In genomic region chr13:70885006-70885405, GRCm38 (mm10) we compare ENCODE assay signal across 19 mouse cellular contexts. TPM values are rescaled to one million over a fixed set of nuclear protein-coding genes. Genes with fewer than 3 reads are reported as not detected.
A peak's percentile ranks its signal among the peaks of the same experiment; 100 is the strongest.
DNase-seq lines count a peak whose midpoint lies in the region; ATAC-seq and TF ChIP-seq lines count a peak whose summit lies in the region.
"Had no signal": no experiment of that assay in that cellular context is flagged by ENCODE, and none has a peak within 500 bp of the region (broad histone marks: within the 10 kb centered on the region; RNA-seq: fewer than 3 reads in every experiment).

No protein-coding gene starts in this region.

- peaks cover 3% of the 10 kb centered on the region for H3K4me1 ChIP-seq in hindbrain, embryonic 10.5 days (replicated peaks)
- peaks cover 7% of the 10 kb centered on the region for H3K4me1 ChIP-seq in hindbrain, embryonic 16.5 days (ENCODE audit: control insufficient read depth, insufficient read depth, low read depth, low read length)
- H3K4me1 ChIP-seq in cortical plate, adult 2 months (ENCODE audit: control insufficient read depth, insufficient read depth, low read length): peaks cover 3% of the 10 kb centered on the region; the same call in 1 of the 2 replicates
- peaks cover 4% of the 10 kb centered on the region for H3K4me1 ChIP-seq in embryonic facial prominence, embryonic 15.5 days
- H3K4me1 ChIP-seq in heart, postnatal 0 days (ENCODE audit: control insufficient read depth, insufficient read depth): peaks cover 26% of the 10 kb centered on the region
- H3K4me1 ChIP-seq: midbrain, embryonic 10.5 days had no signal

- TF ChIP-seq EP300 in heart, postnatal 0 days (IDR thresholded peaks at IDR 0.05; ENCODE audit: low read depth): no peak

- H3K27me3 ChIP-seq in hindbrain, embryonic 10.5 days (ENCODE audit: insufficient read depth, poor library complexity, severe bottlenecking): no peaks in the 10 kb centered on the region
- no peaks in the 10 kb centered on the region for H3K27me3 ChIP-seq in hindbrain, embryonic 16.5 days (replicated peaks; ENCODE audit: control insufficient read depth, insufficient read depth, low read length)
- H3K27me3 ChIP-seq in embryonic facial prominence, embryonic 15.5 days: no peaks in the 10 kb centered on the region
- H3K27me3 ChIP-seq in heart, postnatal 0 days (ENCODE audit: control insufficient read depth, insufficient read depth, low read length): no peaks in the 10 kb centered on the region
- H3K27me3 ChIP-seq: neural tube, embryonic 13.5 days had no signal

- H3K9me3 ChIP-seq in hindbrain, embryonic 10.5 days: no peaks in the 10 kb centered on the region
- H3K9me3 ChIP-seq in hindbrain, embryonic 16.5 days (ENCODE audit: control insufficient read depth, low read length): no peaks in the 10 kb centered on the region
- H3K9me3 ChIP-seq in embryonic facial prominence, embryonic 15.5 days (replicated peaks): no peaks in the 10 kb centered on the region
- no peaks in the 10 kb centered on the region for H3K9me3 ChIP-seq in heart, postnatal 0 days (replicated peaks; ENCODE audit: control insufficient read depth, low read length)
- H3K9me3 ChIP-seq: forebrain, embryonic 10.5 days; midbrain, embryonic 10.5 days; neural tube, embryonic 13.5 days had no signal

- no peak overlapping the region for H3K4me2 ChIP-seq in hindbrain, embryonic 16.5 days (ENCODE audit: low read length)
- H3K4me2 ChIP-seq in embryonic facial prominence, embryonic 15.5 days (replicated peaks): no peak overlapping the region
- no peak overlapping the region for H3K4me2 ChIP-seq in heart, postnatal 0 days (ENCODE audit: low read depth, low read length)
- H3K4me2 ChIP-seq: liver, embryonic 11.5 days; neural tube, embryonic 13.5 days had no signal

- H3K9ac ChIP-seq in hindbrain, embryonic 16.5 days (ENCODE audit: low read depth, low read length): no peak overlapping the region
- H3K9ac ChIP-seq in embryonic facial prominence, embryonic 15.5 days: no peak overlapping the region
- H3K9ac ChIP-seq in heart, postnatal 0 days (replicated peaks; ENCODE audit: low read depth, low read length): no peak overlapping the region
- H3K9ac ChIP-seq: neural tube, embryonic 13.5 days had no signal

- TF ChIP-seq POLR2A in cortical plate, adult 2 months (IDR thresholded peaks at IDR 0.05; ENCODE audit: extremely low read depth, insufficient read depth, low read length): no peak

- 0 out of 2 replicates have a peak overlapping the region, but pooled peaks have one; percentile 12 for H3K27ac ChIP-seq in hindbrain, embryonic 10.5 days
- no peak overlapping the region for H3K27ac ChIP-seq in hindbrain, embryonic 16.5 days (ENCODE audit: low read depth, low read length)
- peak overlapping the region; percentile 22; the same call in 1 of the 2 replicates for H3K27ac ChIP-seq in cortical plate, adult 2 months (ENCODE audit: insufficient read depth, low read length)
- H3K27ac ChIP-seq in embryonic facial prominence, embryonic 15.5 days (replicated peaks): 0 out of 2 replicates have a peak overlapping the region, but pooled peaks have one; percentile 22
- 0 out of 2 replicates have a peak overlapping the region, but pooled peaks have one; percentile 4 for H3K27ac ChIP-seq in heart, postnatal 0 days (ENCODE audit: low read depth)
- H3K27ac ChIP-seq: forebrain, embryonic 10.5 days; midbrain, embryonic 10.5 days; neural tube, embryonic 13.5 days; stomach, postnatal 0 days had no signal

- TF ChIP-seq CTCF in cortical plate, adult 2 months (IDR thresholded peaks at IDR 0.05; ENCODE audit: extremely low read depth, insufficient read depth, low read length): no peak
- no peak for TF ChIP-seq CTCF in heart, postnatal 0 days (IDR thresholded peaks at IDR 0.05; ENCODE audit: low read depth)

- 91% methylated on average over 2 of the region's 2 CpGs for WGBS in hindbrain, embryonic 10.5 days
- WGBS in hindbrain, embryonic 16.5 days: 94% methylated on average over 2 of the region's 2 CpGs
- 80% methylated on average over 2 of the region's 2 CpGs for WGBS in embryonic facial prominence, embryonic 15.5 days
- WGBS in heart, postnatal 0 days: 77% methylated on average over 2 of the region's 2 CpGs

- H3K4me3 ChIP-seq in hindbrain, embryonic 10.5 days: no peak overlapping the region
- H3K4me3 ChIP-seq in hindbrain, embryonic 16.5 days (ENCODE audit: low read length): no peak overlapping the region
- no peak overlapping the region for H3K4me3 ChIP-seq in cortical plate, adult 2 months (ENCODE audit: insufficient read depth, low read length)
- H3K4me3 ChIP-seq in embryonic facial prominence, embryonic 15.5 days (replicated peaks): no peak overlapping the region
- H3K4me3 ChIP-seq in heart, postnatal 0 days (ENCODE audit: low read depth, low read length): no peak overlapping the region
- H3K4me3 ChIP-seq: forebrain, embryonic 10.5 days; midbrain, embryonic 10.5 days; neural tube, embryonic 13.5 days had no signal

- ATAC-seq in hindbrain, embryonic 16.5 days: no peak
- no peak for ATAC-seq in embryonic facial prominence, embryonic 15.5 days (ENCODE audit: insufficient number of reproducible peaks, low FRiP score, low TSS enrichment, low read depth)
- no peak for ATAC-seq in heart, postnatal 0 days (ENCODE audit: insufficient read depth, low read depth)

- H3K36me3 ChIP-seq in hindbrain, embryonic 10.5 days: no peaks in the 10 kb centered on the region
- no peaks in the 10 kb centered on the region for H3K36me3 ChIP-seq in hindbrain, embryonic 16.5 days (ENCODE audit: control insufficient read depth, insufficient read depth, low read length)
- H3K36me3 ChIP-seq in embryonic facial prominence, embryonic 15.5 days: no peaks in the 10 kb centered on the region
- no peaks in the 10 kb centered on the region for H3K36me3 ChIP-seq in heart, postnatal 0 days (replicated peaks; ENCODE audit: control insufficient read depth, insufficient read depth, low read length)
- H3K36me3 ChIP-seq: forebrain, embryonic 10.5 days; G1E; midbrain, embryonic 10.5 days; neural tube, embryonic 13.5 days had no signal

- DNase-seq in hindbrain, embryonic 10.5 days (ENCODE audit: low spot score): no peak
- no peak for DNase-seq in heart, postnatal 0 days (ENCODE audit: low spot score)
- no peak for DNase-seq in adrenal gland, postnatal 14 days
- no peak for DNase-seq in frontal cortex, postnatal 10 days (ENCODE audit: low spot score in 2 of 2)
- DNase-seq: gastrocnemius, postnatal 14 days; kidney, adult 2 months; lung, adult 2 months; lung, postnatal 4 days; thymus, postnatal 14 days had no signal

RNA-seq across cellular contexts. Expression of gene Adamts16, which starts 43.4 kb away (rescaled TPM):
- 0.49 and 0.67 TPM in 2 replicates for polyA plus RNA-seq in hindbrain, embryonic 10.5 days (2016; fragmentation: Nextera tagmentation; extraction: Ambion mirVana)
- 2.7 and 3.6 TPM in 2 replicates for polyA plus RNA-seq in hindbrain, embryonic 16.5 days (2015; fragmentation: Nextera tagmentation; extraction: Ambion mirVana)
- polyA plus RNA-seq in cortical plate, adult 2 months (2012; rRNA removed): 4.3 and 5.3 TPM in 2 replicates
- 0.81 and 0.83 TPM in 2 replicates for polyA plus RNA-seq in embryonic facial prominence, embryonic 15.5 days (2015; fragmentation: Nextera tagmentation; extraction: Ambion mirVana)
- total RNA-seq in heart, postnatal 0 days (2014; rRNA removed; ENCODE audit: low replicate concordance): 0.57 TPM in 1 of 2 replicates, not detected in the other
- polyA plus RNA-seq in heart, postnatal 0 days (2015; fragmentation: Nextera tagmentation; extraction: Ambion mirVana): 0.05 and 0.10 TPM in 2 replicates
- total RNA-seq in adrenal gland, postnatal 14 days (2021): 1.2 TPM in 2 replicates
- total RNA-seq: heart, postnatal 36 days had no signal
- polyA plus RNA-seq: G1E had no signal
